Mouse (Mus musculus): ENCODE results near the gene Nudcd3.

- no peak for TF ChIP-seq MAX (IDR thresholded peaks at IDR 0.05; ENCODE audit: low read length)
- TF ChIP-seq POLR2AphosphoS2 (IDR thresholded peaks at IDR 0.05; ENCODE audit: low read length): no peak
Measured at GRCm38 (mm10) chr11:6184202-6184935, 15.8 kb downstream of the Nudcd3 start.

Data from MEL (cell line).